Mouse (Mus musculus) cortical plate, adult 2 months (tissue): Measurements from ENCODE around the gene Tsc1.

Experiments used
- CTCF ChIP-seq: fragments of 200-500 bp; IDR thresholded peaks from 2 replicates; pipeline ENCODE4 v1.5.1; 2011; ENCODE audit warnings: mild to moderate bottlenecking, control low read depth, low read length; ENCODE audit not compliant: insufficient read depth; ENCODE audit errors: extremely low read depth
- POLR2A ChIP-seq: fragments of 200-500 bp; IDR thresholded peaks from 2 replicates; pipeline ENCODE4 v1.6.1; 2011; ENCODE audit warnings: mild to moderate bottlenecking, low read length, control low read depth; ENCODE audit not compliant: insufficient read depth; ENCODE audit errors: extremely low read depth

DNA sequence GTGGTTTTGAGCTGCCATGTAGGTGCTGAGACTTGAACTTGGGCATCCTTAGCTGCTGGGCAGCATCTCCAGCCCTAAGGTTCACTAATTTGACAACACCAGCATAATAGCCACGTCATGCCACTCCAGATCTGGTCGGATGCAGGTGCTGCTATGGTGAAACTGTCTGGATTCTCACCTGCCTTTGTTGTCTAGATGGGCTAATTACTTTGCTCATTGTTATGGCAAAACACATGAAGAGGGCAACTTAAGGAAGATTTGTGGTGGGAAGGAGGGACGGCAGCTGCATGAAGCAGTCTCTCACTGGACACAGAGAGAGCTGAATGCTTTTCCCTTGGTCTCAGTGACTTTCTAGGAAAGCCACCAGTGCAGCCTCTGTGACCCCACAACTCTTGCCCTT is 15.0 kb upstream of the Tsc1 start:
- TF ChIP-seq CTCF (no peak), POLR2A (no peak)
